Mouse (Mus musculus) adrenal gland, adult 18-20 months (tissue): ENCODE results near the gene Syngr1. TPM values are rescaled to one million over a fixed set of nuclear protein-coding genes. Genes with fewer than 3 reads are reported as not detected.

Source experiments
- DNase-seq, 2 experiments: peaks; one replicate each; pipeline ENCODE4 v3.0.0; 2021 to 2022; ENCODE audit warnings: low spot score in 2 of 2
- microRNA-seq, 2 experiments: library from miRNA; unstranded; fragments of <30 nt; microRNA quantifications; one replicate each; pipeline ENCODE4 v1.2.0; 2021; ENCODE audit warnings: borderline number of aligned reads in 2 of 2
- total RNA-seq, 2 experiments: library from RNA; stranded (reverse); gene quantifications; 1 replicate in 1 of 2; 2 replicates in 1 of 2; pipeline ENCODE4 v1.2.3; 2021

The Syngr1 gene
- total RNA-seq, 2 experiments from 2014 or later, result 25.7 to 59.9 TPM

DNA sequence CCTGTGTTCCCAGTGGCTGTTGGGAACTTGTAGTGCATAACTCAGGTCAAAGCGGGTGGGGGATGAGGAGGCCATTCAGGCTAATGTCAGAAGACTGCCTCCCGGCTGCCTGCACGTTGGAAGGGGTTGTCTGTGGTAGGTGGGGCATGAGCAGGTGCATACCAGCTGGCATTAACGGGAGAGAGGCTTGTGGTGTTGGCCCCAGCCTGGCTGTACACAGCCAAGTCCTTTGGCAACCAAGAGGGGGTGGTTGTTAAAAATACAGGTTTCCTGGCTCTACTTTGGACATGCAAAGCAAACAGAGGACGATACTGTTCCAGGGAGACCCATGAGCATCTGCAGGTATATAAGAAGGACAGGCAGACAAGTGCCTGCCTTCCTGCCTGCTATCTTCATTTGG is 74.3 kb downstream of the Syngr1 start:
- no peak for DNase-seq

Small RNAs within 50 kb of the gene (microRNA-seq; reads per million reads assigned to microRNA genes)
- 366 to 440 reads per million in 2 experiments for gene Snord43

Other genes starting within 250 kb of the Syngr1 start
- 10 to 100 TPM; 12.8 to 13.0 TPM for gene Apobec3, start 199.7 kb upstream of the Syngr1 start, total RNA-seq
- gene Cbx7, start 120.2 kb upstream of the Syngr1 start, total RNA-seq, result 10 to 100 TPM; 20.8 to 24.7 TPM
- 10 to 100 TPM; 46.1 to 47.6 TPM for gene Pdgfb, start 76.4 kb upstream of the Syngr1 start, total RNA-seq
- 100 to 1,000 TPM; 584 to 618 TPM for gene Rpl3, start 534 bp downstream of the Syngr1 start, total RNA-seq
- 1 to 10 TPM; 9.3 to 9.4 TPM for gene Tab1, start 41.8 kb downstream of the Syngr1 start, total RNA-seq
- 1 to 10 TPM; 8.2 to 8.7 TPM for gene Mgat3, start 82.4 kb downstream of the Syngr1 start, total RNA-seq
- gene Mief1, start 142.7 kb downstream of the Syngr1 start, total RNA-seq, result 10 to 100 TPM; 45.3 to 52.3 TPM
- 10 to 100 TPM in 1 of 2 experiments, not detected in 1; 11.6 TPM for gene AC140267.1, start 144.5 kb downstream of the Syngr1 start, total RNA-seq
- 100 to 1,000 TPM; 237 to 275 TPM for gene Atf4, start 163.8 kb downstream of the Syngr1 start, total RNA-seq
- 10 to 100 TPM; 42.6 to 48.1 TPM for gene Rps19bp1, start 173.0 kb downstream of the Syngr1 start, total RNA-seq
- under 1 TPM; 0.29 to 0.40 TPM for gene Cacna1i, start 195.9 kb downstream of the Syngr1 start, total RNA-seq